Mouse (Mus musculus): ENCODE measurements at regions not wholly inside any gene's neighbourhood (a gene's known extent, or its start where the extent isn't known, plus 50 kb on each side); places are given as distances from the start of the nearest gene placed in this dataset.

GRCm38 (mm10) chr12:9919433-9919832, 349.5 kb downstream of the Osr1 start:
- Histone ChIP-seq H3K27ac (ENCODE audit: insufficient read depth, low read depth, low read length) (no peak overlapping the region), H3K36me3 (ENCODE audit: control insufficient read depth, insufficient read depth, low read length) (no peaks in the 10 kb centered on the region), H3K27me3 (replicated peaks; ENCODE audit: control insufficient read depth, insufficient read depth, low read length) (no peaks in the 10 kb centered on the region), H3K4me1 (ENCODE audit: control insufficient read depth, insufficient read depth, low read length) (no peaks in the 10 kb centered on the region), H3K4me3 (ENCODE audit: insufficient read depth, low read depth, low read length) (no peak overlapping the region)
- no peak for TF ChIP-seq CTCF (conservative IDR thresholded peaks at IDR 0.05; ENCODE audit: insufficient read depth, insufficient read length, low read depth, low read length)
- TF ChIP-seq POLR2A (IDR thresholded peaks at IDR 0.05; ENCODE audit: low read depth, low read length), result no peak
- 80% methylated on average over 4 of the region's 4 CpGs for WGBS
- DNase-seq, result no peak

DNA sequence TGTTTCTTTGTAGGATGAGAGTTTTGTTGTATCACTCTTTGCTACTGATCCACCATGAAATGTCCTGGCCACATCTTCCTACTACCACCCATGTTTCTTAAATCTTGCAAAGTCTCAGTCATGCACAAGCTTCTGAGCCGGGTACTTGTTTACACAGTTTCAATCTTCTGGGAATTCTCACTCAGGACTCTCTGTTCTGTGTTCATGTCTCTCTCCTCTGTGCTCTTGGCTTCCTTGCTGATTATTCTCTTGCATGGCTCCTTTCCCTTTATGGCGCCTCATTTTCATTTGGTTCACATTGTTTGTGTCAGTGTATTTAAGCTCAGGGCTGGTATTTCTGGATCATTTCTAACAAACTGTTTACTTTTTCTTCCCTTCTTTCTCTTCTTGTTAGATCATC, 350.5 kb downstream of the Osr1 start:
- Histone ChIP-seq H3K27me3 (replicated peaks; ENCODE audit: control insufficient read depth, insufficient read depth, low read length) (no peaks in the 10 kb centered on the region), H3K27ac (ENCODE audit: insufficient read depth, low read depth, low read length) (no peak overlapping the region), H3K4me3 (ENCODE audit: insufficient read depth, low read depth, low read length) (no peak overlapping the region), H3K36me3 (ENCODE audit: control insufficient read depth, insufficient read depth, low read length) (no peaks in the 10 kb centered on the region), H3K4me1 (ENCODE audit: control insufficient read depth, insufficient read depth, low read length) (no peaks in the 10 kb centered on the region)
- DNase-seq, result no peak
- WGBS, result 82% methylated on average over 2 of the region's 2 CpGs
- no peak for TF ChIP-seq CTCF (conservative IDR thresholded peaks at IDR 0.05; ENCODE audit: insufficient read depth, insufficient read length, low read depth, low read length)
- no peak for TF ChIP-seq POLR2A (IDR thresholded peaks at IDR 0.05; ENCODE audit: low read depth, low read length)

- Histone ChIP-seq H3K4me1 (ENCODE audit: control insufficient read depth, insufficient read depth, low read length) (no peaks in the 10 kb centered on the region), H3K36me3 (ENCODE audit: control insufficient read depth, insufficient read depth, low read length) (no peaks in the 10 kb centered on the region), H3K4me3 (ENCODE audit: insufficient read depth, low read depth, low read length) (no peak overlapping the region), H3K27ac (ENCODE audit: insufficient read depth, low read depth, low read length) (no peak overlapping the region), H3K27me3 (replicated peaks; ENCODE audit: control insufficient read depth, insufficient read depth, low read length) (no peaks in the 10 kb centered on the region)
- DNase-seq, result no peak
- 74% methylated on average over 2 of the region's 2 CpGs for WGBS
- TF ChIP-seq POLR2A (IDR thresholded peaks at IDR 0.05; ENCODE audit: low read depth, low read length), result no peak
- no peak for TF ChIP-seq CTCF (conservative IDR thresholded peaks at IDR 0.05; ENCODE audit: insufficient read depth, insufficient read length, low read depth, low read length)
Observed at GRCm38 (mm10) chr12:9921591-9922198, 351.8 kb downstream of the Osr1 start.

DNA sequence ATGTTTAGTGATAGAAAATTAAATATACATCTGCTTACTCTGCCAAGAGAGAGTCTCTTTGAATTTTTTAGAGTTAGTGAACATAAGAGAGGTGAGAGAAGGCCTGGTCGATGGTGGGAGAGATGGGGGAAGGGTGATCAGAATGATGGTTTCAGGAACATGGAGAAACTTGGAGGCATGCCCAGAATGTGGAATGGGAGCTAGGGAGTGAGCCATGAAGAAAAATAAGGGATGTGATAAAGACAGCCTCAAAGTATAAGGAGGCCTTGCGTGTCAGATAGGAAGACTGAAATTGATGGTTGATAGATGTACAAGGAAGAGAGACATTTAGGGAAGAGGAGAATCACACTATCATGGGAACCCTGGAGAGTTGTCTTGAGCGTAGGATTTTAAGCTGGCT, 354.6 kb downstream of the Osr1 start:
- Histone ChIP-seq H3K27me3 (replicated peaks; ENCODE audit: control insufficient read depth, insufficient read depth, low read length) (no peaks in the 10 kb centered on the region; the same call in 1 of the 2 replicates), H3K4me3 (ENCODE audit: insufficient read depth, low read depth, low read length) (no peak overlapping the region), H3K4me1 (ENCODE audit: control insufficient read depth, insufficient read depth, low read length) (no peaks in the 10 kb centered on the region), H3K27ac (ENCODE audit: insufficient read depth, low read depth, low read length) (no peak overlapping the region), H3K36me3 (ENCODE audit: control insufficient read depth, insufficient read depth, low read length) (no peaks in the 10 kb centered on the region)
- TF ChIP-seq POLR2A (IDR thresholded peaks at IDR 0.05; ENCODE audit: low read depth, low read length) (no peak), CTCF (conservative IDR thresholded peaks at IDR 0.05; ENCODE audit: insufficient read depth, insufficient read length, low read depth, low read length) (no peak)
- WGBS, result 68% methylated on average over 3 of the region's 3 CpGs
- DNase-seq, result no peak

- Histone ChIP-seq H3K4me1 (ENCODE audit: control insufficient read depth, insufficient read depth, low read length) (no peaks in the 10 kb centered on the region), H3K27me3 (replicated peaks; ENCODE audit: control insufficient read depth, insufficient read depth, low read length) (no peaks in the 10 kb centered on the region; the same call in 1 of the 2 replicates), H3K27ac (ENCODE audit: insufficient read depth, low read depth, low read length) (no peak overlapping the region), H3K4me3 (ENCODE audit: insufficient read depth, low read depth, low read length) (no peak overlapping the region), H3K36me3 (ENCODE audit: control insufficient read depth, insufficient read depth, low read length) (no peaks in the 10 kb centered on the region)
- DNase-seq, result no peak
- 77% methylated on average over 3 of the region's 3 CpGs for WGBS
- TF ChIP-seq POLR2A (IDR thresholded peaks at IDR 0.05; ENCODE audit: low read depth, low read length), result no peak
- TF ChIP-seq CTCF (conservative IDR thresholded peaks at IDR 0.05; ENCODE audit: insufficient read depth, insufficient read length, low read depth, low read length), result no peak
Observed at GRCm38 (mm10) chr12:9934158-9934557, 364.2 kb downstream of the Osr1 start.

DNA sequence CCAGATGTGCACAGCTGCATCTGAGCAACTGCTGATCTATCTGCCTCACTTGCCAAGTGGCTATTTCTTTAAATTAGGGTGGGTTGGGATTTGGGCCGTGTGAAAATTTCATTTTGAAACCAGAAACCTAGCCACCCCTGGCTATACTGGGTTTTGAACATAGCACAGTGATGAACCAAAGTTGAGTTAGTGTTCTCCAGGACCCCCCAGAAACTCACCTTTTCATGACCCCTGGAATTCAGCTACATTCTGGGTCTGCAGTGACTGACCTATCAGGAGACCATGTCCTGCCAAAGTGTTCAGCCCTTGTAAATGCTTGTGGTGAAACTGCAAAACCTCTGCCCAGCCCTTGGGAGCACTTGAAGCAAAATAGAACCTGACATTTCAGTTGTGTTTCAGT, 371.4 kb downstream of the Osr1 start:
- TF ChIP-seq CTCF (conservative IDR thresholded peaks at IDR 0.05; ENCODE audit: insufficient read depth, insufficient read length, low read depth, low read length), result no peak
- TF ChIP-seq POLR2A (IDR thresholded peaks at IDR 0.05; ENCODE audit: low read depth, low read length), result no peak
- 70% methylated on average over 1 of the region's 1 CpGs for WGBS
- no peak for DNase-seq
- Histone ChIP-seq H3K4me1 (ENCODE audit: control insufficient read depth, insufficient read depth, low read length) (no peaks in the 10 kb centered on the region), H3K36me3 (ENCODE audit: control insufficient read depth, insufficient read depth, low read length) (no peaks in the 10 kb centered on the region), H3K27ac (ENCODE audit: insufficient read depth, low read depth, low read length) (no peak overlapping the region), H3K27me3 (replicated peaks; ENCODE audit: control insufficient read depth, insufficient read depth, low read length) (no peaks in the 10 kb centered on the region), H3K4me3 (ENCODE audit: insufficient read depth, low read depth, low read length) (no peak overlapping the region)

DNA sequence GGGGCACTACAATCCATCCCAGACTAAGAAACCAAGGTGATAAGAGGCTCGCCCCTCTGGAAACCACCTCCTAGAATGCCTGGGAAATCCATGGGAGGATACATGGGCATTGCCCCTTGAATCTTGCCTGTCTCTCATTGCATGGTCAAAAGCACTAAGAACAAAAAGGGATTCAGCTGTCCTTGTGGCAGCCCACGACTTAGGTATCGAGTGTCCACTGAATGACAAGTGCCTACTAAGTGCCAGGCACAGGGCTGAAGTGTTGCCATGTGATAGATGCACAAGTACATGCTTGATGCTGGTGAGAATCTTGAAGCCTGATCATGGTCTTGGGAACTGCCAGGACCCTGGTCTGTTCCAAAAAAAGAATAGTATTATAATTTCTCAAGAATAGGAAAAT, 371.9 kb downstream of the Osr1 start:
- no peak for DNase-seq
- no peak overlapping the region for H3K27ac ChIP-seq (ENCODE audit: insufficient read depth, low read depth, low read length)
- H3K36me3 ChIP-seq (ENCODE audit: control insufficient read depth, insufficient read depth, low read length), result no peaks in the 10 kb centered on the region
- H3K4me3 ChIP-seq (ENCODE audit: insufficient read depth, low read depth, low read length), result no peak overlapping the region
- WGBS, result 81% methylated on average over 3 of the region's 3 CpGs
- no peaks in the 10 kb centered on the region for H3K27me3 ChIP-seq (replicated peaks; ENCODE audit: control insufficient read depth, insufficient read depth, low read length)
- H3K4me1 ChIP-seq (ENCODE audit: control insufficient read depth, insufficient read depth, low read length), result no peaks in the 10 kb centered on the region
- TF ChIP-seq POLR2A (IDR thresholded peaks at IDR 0.05; ENCODE audit: low read depth, low read length) (no peak), CTCF (conservative IDR thresholded peaks at IDR 0.05; ENCODE audit: insufficient read depth, insufficient read length, low read depth, low read length) (no peak)
